Mouse (Mus musculus) heart, embryonic 13.5 days (tissue): ENCODE measurements around the gene 9230104L09Rik. TPM values are rescaled to one million over a fixed set of nuclear protein-coding genes. Genes with fewer than 3 reads are reported as not detected.
A peak's percentile ranks its signal among the peaks of the same experiment; 100 is the strongest.

Experiments used
- ATAC-seq: fragments of 200-750 bp; cut with Nextera tagmentation; 2 replicates; pipeline ENCODE4 v1.8.0; 2017; ENCODE audit warnings: moderate TSS enrichment; ENCODE audit not compliant: insufficient number of reproducible peaks, low FRiP score, low TSS enrichment; ENCODE audit errors: extremely low read depth
- H3K27ac ChIP-seq: fragments of 300-500 bp; sonication (generic); replicated peaks from 2 replicates; pipeline ENCODE4 v1.5.1; 2015; ENCODE audit warnings: moderate library complexity, mild to moderate bottlenecking, inconsistent platforms
- H3K27me3 ChIP-seq: fragments of 300-500 bp; sonication (generic); replicated peaks from 2 replicates; pipeline ENCODE4 v1.6.1; 2015; ENCODE audit warnings: mild to moderate bottlenecking, inconsistent platforms
- H3K36me3 ChIP-seq: fragments of 300-500 bp; sonication (generic); 2 replicates; pipeline ENCODE4 v1.6.1; 2015; ENCODE audit warnings: mild to moderate bottlenecking, inconsistent platforms
- H3K4me1 ChIP-seq: fragments of 300-500 bp; sonication (generic); 2 replicates; pipeline ENCODE4 v1.6.1; 2015; ENCODE audit warnings: inconsistent platforms
- H3K4me2 ChIP-seq: fragments of 300-500 bp; sonication (generic); 2 replicates; pipeline ENCODE4 v1.6.1; 2015; ENCODE audit warnings: inconsistent platforms, mild to moderate bottlenecking, moderate library complexity
- H3K4me3 ChIP-seq: fragments of 300-500 bp; sonication (generic); 2 replicates; pipeline ENCODE4 v1.5.1; 2015; ENCODE audit warnings: moderate library complexity, mild to moderate bottlenecking, inconsistent platforms
- H3K9ac ChIP-seq: fragments of 300-500 bp; sonication (generic); 2 replicates; pipeline ENCODE4 v1.6.1; 2015; ENCODE audit warnings: inconsistent platforms, mild to moderate bottlenecking, moderate library complexity
- H3K9me3 ChIP-seq: fragments of 300-500 bp; sonication (generic); 2 replicates; pipeline ENCODE4 v1.6.1; 2016; ENCODE audit warnings: inconsistent platforms
- WGBS: fragments of 180-500 bp; shearing (Covaris S2); methylation state at CpG from one replicate; pipeline ENCODE4 v1.1.7; 2015; ENCODE audit warnings: mixed read lengths; 5-methylcytosine and 5-hydroxymethylcytosine counted together
- polyA plus RNA-seq: library from polyadenylated mRNA; unstranded; fragments of >200 nt; fragmentation: Nextera tagmentation; extraction: Ambion mirVana; gene quantifications from 2 replicates; pipeline ENCODE4 v1.2.1, GENCODE M21; 2015

9230104L09Rik gene
- 0.71 TPM in 1 of 2 replicates, not detected in the other for polyA plus RNA-seq

DNA sequence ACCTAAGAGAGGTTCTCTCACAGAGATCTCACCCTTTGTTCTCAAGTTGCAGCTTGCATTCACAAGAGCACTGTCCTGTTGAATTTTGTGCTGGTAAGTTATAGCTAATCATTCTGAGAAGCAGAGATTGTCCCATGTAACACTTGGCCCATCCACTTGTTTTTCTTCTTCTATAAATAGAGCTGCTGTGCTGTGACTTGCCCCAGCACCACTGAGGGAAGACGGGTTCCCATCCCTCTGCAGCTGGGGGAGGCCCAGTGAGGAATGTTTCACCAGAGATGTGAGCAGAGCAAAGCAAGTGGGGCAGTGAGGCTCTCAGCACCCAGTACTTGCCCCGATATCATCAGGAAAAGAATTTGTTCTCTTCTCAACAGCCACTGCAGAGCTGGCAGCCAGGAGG lies at the start of gene 9230104L09Rik:
Gene 9230104L09Rik, minus strand, starts transcription at position 73 of the 400 bp plus-strand sequence.
- H3K9ac ChIP-seq: peak within 1 kb of the TSS; percentile 19; the same call in 1 of the 2 replicates
- no peaks in the 10 kb centered on the region for H3K36me3 ChIP-seq
- peak within 1 kb of the TSS; percentile 24 for H3K4me2 ChIP-seq
- H3K27me3 ChIP-seq: no peaks in the 10 kb centered on the region
- WGBS: 9% methylated on average over 2 of the region's 2 CpGs
- H3K27ac ChIP-seq: peak within 1 kb of the TSS; percentile 80
- H3K4me3 ChIP-seq: no peak within 1 kb of the TSS
- no peaks in the 10 kb centered on the region for H3K9me3 ChIP-seq
- ATAC-seq: no peak
- H3K4me1 ChIP-seq: peaks cover 13% of the 10 kb centered on the region

DNA sequence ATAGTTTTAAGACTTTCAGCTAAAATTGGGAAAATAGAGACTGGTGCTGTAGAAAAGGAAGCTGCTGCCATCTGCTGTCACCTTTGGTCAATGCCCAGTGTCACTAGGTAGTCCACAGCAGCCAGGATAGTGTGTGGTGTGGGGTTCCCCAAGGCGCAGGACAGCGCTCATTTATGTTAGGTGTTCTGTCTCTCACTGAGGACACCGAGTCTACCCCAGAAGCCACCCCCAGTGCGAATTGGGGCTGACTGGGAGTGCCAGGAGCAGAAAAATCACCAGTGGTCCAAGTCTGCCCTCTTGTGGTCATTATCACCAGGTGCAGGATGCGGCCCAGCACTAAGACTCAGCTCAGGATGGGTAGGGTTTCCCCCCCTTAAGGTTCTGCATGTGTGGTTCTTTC lies 37.4 kb upstream of the 9230104L09Rik start:
- no peak overlapping the region for H3K4me3 ChIP-seq
- no peaks in the 10 kb centered on the region for H3K36me3 ChIP-seq
- no peaks in the 10 kb centered on the region for H3K9me3 ChIP-seq
- H3K27me3 ChIP-seq: no peaks in the 10 kb centered on the region
- peak overlapping the region; percentile 52 for H3K4me2 ChIP-seq
- no peaks in the 10 kb centered on the region for H3K4me1 ChIP-seq
- ATAC-seq: no peak
- H3K27ac ChIP-seq: no peak overlapping the region
- no peak overlapping the region for H3K9ac ChIP-seq
- WGBS: 7% methylated on average over 5 of the region's 5 CpGs

DNA sequence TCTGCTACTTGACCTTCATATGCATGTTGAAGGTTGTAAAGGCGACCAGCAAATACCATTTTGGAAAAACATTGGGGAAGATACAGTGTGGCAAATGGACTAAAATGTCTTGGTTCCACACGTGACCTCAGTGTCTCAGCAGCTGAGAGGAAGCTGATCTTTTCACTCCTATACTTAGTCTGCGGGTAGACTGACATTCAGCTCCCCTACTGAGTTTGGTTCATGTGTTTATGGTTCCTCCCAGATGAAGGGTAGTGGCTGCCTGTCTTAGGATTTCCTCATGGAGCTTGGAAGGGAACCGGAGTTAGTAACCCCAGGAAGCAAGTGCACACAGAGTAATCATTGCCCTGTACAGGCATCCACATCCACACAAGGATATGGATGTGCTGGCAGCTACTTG lies 35.5 kb upstream of the 9230104L09Rik start:
- H3K27me3 ChIP-seq: no peaks in the 10 kb centered on the region
- no peaks in the 10 kb centered on the region for H3K36me3 ChIP-seq
- 53% methylated on average over 4 of the region's 4 CpGs for WGBS
- H3K4me3 ChIP-seq: no peak overlapping the region
- no peak overlapping the region for H3K27ac ChIP-seq
- H3K4me1 ChIP-seq: 0 out of 2 replicates have a peak, but pooled peaks cover 7% of the 10 kb centered on the region
- no peak for ATAC-seq
- H3K9ac ChIP-seq: no peak overlapping the region
- no peaks in the 10 kb centered on the region for H3K9me3 ChIP-seq
- H3K4me2 ChIP-seq: no peak overlapping the region

DNA sequence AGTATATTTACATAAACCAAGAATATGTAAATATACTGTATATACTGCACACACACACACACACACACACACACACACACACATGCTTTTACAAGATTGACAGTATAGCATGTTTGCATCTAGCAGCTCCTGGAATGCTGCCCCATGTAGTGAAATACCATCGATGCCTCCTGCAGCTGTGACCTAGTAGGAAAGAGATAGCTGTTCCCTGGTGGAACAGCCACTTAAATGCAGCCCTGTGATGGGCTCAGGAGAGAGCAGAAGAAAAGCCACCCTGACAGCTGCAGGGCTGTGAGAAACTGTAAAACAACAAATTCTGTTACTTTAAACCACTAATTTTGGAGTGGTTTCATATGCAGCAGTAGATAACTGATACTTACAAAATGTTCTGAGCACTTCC lies 31.4 kb upstream of the 9230104L09Rik start:
- Histone ChIP-seq H3K9me3 (no peaks in the 10 kb centered on the region), H3K4me1 (0 out of 2 replicates have a peak, but pooled peaks cover 7% of the 10 kb centered on the region), H3K9ac (no peak overlapping the region), H3K4me2 (no peak overlapping the region), H3K27me3 (no peaks in the 10 kb centered on the region), H3K4me3 (no peak overlapping the region), H3K36me3 (no peaks in the 10 kb centered on the region), H3K27ac (0 out of 2 replicates have a peak overlapping the region, but pooled peaks have one; percentile 24)
- ATAC-seq: no peak
- WGBS: 40% methylated on average over 1 of the region's 1 CpGs

DNA sequence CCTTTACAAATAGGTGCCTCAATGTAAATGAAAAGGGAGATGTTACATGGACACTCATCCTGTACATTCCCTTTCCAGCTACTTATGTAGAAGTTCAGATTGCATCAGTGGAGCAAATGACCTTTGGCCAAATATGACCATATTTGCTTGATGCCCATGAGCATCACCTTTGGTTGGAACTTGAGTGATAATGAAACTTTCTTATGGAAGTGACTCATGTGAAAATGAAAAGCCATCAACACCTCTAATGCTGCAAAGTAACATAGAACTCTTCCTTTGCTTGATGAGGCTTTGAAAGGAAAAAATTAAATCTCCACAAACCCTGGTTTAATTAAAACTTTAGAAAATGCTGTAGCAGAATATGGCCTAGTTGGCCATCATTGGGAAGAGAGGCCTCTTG lies 28.3 kb upstream of the 9230104L09Rik start:
- Histone ChIP-seq H3K9ac (no peak overlapping the region), H3K9me3 (no peaks in the 10 kb centered on the region), H3K4me3 (no peak overlapping the region), H3K4me2 (no peak overlapping the region), H3K27ac (no peak overlapping the region), H3K4me1 (peaks cover 15% of the 10 kb centered on the region), H3K27me3 (no peaks in the 10 kb centered on the region), H3K36me3 (no peaks in the 10 kb centered on the region)
- ATAC-seq: no peak

DNA sequence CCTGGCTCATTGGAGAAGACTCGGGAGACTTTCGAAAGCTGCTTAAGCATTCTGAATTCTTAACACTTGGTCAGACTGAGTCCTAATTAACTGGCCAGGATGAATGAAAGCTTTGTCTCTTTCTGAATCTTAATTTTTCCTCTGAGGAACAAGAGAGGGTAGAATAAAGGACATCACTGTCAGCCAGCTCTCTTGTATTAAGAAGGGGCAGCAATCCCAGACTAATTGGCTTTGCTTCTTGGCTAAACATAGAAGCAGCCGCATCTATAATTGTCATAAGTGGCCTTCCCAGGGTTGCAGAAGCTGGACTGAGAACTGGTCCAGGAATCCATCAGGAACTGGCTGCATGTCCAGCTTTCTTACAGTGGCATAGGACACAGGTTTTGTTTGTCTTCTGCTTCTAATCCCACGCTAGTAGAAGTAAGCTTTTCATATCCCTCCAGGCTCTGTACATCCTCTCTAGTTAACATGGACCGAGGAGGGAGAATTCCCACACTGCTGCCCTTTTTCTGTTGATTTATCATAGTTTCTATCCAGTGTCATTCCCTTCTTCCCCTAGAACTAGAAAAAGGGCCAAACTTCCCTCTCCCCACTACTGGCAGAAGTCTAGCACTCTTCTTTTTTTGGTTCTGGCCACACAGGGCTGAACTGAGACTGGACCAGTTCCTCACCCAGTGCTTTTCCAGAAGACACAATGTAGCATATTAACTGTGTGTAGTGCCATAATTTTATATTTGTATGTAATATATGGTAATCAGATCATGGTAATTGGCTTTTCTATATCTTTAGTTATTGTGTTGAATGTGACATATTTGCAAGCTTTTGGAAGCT lies 25.4 kb upstream of the 9230104L09Rik start:
- no peaks in the 10 kb centered on the region for H3K36me3 ChIP-seq
- H3K27ac ChIP-seq: peak overlapping the region; percentile 73
- WGBS: 57% methylated on average over 5 of the region's 5 CpGs
- no peaks in the 10 kb centered on the region for H3K9me3 ChIP-seq
- H3K4me2 ChIP-seq: no peak overlapping the region
- no peaks in the 10 kb centered on the region for H3K27me3 ChIP-seq
- no peak overlapping the region for H3K9ac ChIP-seq
- no peak for ATAC-seq
- peaks cover 8% of the 10 kb centered on the region for H3K4me1 ChIP-seq
- no peak overlapping the region for H3K4me3 ChIP-seq

DNA sequence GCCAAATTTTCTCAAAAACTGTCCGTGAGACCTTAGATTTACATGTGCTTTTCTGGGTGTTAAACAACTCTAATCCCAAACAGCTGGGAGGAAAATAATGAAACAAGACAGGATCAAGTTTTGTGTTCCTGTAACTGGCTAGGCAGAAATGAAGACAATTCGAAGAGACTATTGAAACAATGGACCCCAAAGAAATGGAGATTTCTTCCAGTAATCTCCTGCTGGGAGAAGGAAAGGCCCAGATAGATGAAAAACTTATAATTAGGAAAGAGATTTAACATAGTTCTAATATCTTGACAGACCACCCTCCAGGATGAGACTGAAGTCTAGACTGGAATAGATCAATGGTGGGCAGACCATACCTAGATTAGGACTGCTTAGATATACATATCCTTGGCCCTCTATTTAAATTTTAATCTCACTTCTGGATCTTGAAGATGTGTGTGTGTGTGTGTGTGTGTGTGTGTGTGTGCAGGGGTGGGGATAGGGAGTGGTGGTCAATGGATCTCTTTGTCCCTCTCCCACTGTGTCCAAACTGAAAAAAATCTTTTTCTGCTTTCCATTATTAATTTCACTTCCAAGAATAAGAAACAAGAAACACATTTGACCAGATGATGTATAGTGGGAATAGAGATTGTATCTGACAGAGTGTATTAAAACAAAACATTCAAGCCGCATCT lies 24.6 kb upstream of the 9230104L09Rik start:
- WGBS: 70% methylated on average over 3 of the region's 3 CpGs
- no peak for ATAC-seq
- Histone ChIP-seq H3K36me3 (no peaks in the 10 kb centered on the region), H3K4me2 (no peak overlapping the region), H3K9me3 (no peaks in the 10 kb centered on the region), H3K4me1 (peaks cover 11% of the 10 kb centered on the region), H3K4me3 (no peak overlapping the region), H3K27me3 (no peaks in the 10 kb centered on the region), H3K27ac (peak overlapping the region; percentile 16; the same call in 1 of the 2 replicates), H3K9ac (no peak overlapping the region)

DNA sequence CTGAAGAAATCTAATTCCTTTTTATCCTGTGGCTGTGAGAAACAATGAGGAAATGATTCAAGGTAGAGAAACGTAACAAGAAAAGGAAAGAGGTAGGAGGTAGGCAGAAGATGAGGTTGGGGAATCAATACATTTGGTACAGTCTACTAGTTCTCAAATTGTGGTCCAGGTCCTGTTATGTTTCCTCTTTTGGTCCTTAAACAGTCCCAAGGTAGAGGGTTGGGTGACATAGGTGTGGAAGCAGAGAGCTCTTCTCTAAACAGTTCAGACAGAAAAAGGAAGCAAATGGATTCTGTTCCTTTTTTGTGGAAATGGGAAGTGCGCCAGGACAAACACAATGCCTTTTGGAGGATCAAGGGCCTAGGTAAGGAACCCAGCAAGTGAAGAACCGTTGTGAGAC lies 24.0 kb upstream of the 9230104L09Rik start:
- 79% methylated on average over 3 of the region's 3 CpGs for WGBS
- Histone ChIP-seq H3K9ac (no peak overlapping the region), H3K4me1 (peaks cover 11% of the 10 kb centered on the region), H3K27me3 (no peaks in the 10 kb centered on the region), H3K27ac (no peak overlapping the region), H3K36me3 (no peaks in the 10 kb centered on the region), H3K4me3 (no peak overlapping the region), H3K4me2 (no peak overlapping the region), H3K9me3 (no peaks in the 10 kb centered on the region)
- ATAC-seq: no peak

DNA sequence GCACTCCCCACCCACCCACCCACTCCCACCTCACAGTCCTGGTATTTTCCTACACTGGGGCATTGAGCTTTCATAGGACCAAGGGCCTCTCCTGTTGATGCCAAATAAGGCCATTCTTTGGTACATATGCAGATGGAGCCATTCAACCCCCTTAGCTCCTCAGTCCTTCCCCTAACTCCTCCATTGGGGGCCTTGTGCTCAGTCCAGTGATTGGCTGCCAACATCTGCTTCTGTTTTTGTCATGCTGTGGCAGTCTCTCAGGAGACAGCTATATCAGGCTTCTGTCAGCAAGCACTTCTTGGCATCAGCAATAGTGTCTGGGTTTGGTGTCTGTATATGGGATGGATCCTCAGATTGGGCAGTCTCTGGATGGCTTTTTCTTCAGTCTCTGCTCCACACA lies 19.9 kb upstream of the 9230104L09Rik start:
- peak; percentile 73; the same call in 1 of the 2 replicates for ATAC-seq
- peak overlapping the region; percentile 3; the same call in 1 of the 2 replicates for H3K27ac ChIP-seq
- no peaks in the 10 kb centered on the region for H3K36me3 ChIP-seq
- no peak overlapping the region for H3K9ac ChIP-seq
- no peak overlapping the region for H3K4me3 ChIP-seq
- no peaks in the 10 kb centered on the region for H3K9me3 ChIP-seq
- peaks cover 6% of the 10 kb centered on the region for H3K4me1 ChIP-seq
- H3K27me3 ChIP-seq: no peaks in the 10 kb centered on the region
- no peak overlapping the region for H3K4me2 ChIP-seq

DNA sequence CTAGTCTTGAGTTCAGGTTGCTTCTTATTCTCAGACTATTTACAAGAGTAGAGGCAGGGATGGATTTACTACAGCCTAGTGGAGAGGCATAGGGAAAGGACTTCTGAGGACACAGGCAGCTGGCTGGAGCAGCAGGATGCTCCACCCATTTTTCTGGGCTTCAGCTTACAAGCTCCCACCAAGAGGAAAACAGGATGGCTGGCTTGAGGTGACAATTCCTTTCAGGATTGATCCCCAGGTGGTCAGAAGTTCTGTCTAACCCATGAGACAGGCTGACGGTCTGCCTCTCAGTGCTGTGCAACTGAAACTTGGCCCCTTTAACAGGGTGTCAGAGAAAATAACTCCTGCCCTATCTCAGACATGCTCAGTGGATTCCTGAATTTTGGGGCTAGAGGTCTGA lies 14.4 kb upstream of the 9230104L09Rik start:
- Histone ChIP-seq H3K27ac (peak overlapping the region; percentile 41), H3K4me3 (no peak overlapping the region)
- no peak for ATAC-seq

DNA sequence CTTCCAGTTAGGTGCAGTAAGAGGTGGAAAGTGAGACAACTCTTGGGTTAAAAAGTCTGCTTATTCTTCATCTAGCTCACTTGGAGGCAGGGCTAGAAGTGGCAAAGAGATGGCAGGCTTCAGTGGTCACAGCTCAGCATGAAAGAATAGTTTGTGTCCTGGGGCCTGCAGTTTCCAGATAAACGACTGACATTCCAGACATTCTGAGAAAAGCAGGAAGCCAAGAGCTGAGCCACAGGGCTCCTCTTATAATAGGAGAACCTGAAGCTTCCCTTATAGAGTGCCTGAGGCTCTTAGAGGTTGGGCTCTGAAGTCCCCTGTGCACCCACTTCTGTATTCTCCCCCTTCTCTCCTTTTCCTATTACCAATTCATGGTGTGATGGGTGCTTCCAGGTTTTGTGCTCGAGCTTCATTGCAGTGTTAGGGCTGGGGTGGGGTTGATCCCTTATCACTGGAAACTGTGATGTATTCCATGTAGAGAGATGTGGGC lies 13.8 kb upstream of the 9230104L09Rik start:
- 3% methylated on average over 2 of the region's 2 CpGs for WGBS
- no peak overlapping the region for H3K4me3 ChIP-seq
- no peaks in the 10 kb centered on the region for H3K9me3 ChIP-seq
- H3K4me1 ChIP-seq: peaks cover 49% of the 10 kb centered on the region
- no peaks in the 10 kb centered on the region for H3K36me3 ChIP-seq
- H3K9ac ChIP-seq: no peak overlapping the region
- no peak for ATAC-seq
- H3K27me3 ChIP-seq: no peaks in the 10 kb centered on the region
- H3K4me2 ChIP-seq: no peak overlapping the region
- H3K27ac ChIP-seq: peak overlapping the region; percentile 41

More for the DNA sequence above, 14.4 kb upstream of the 9230104L09Rik start:
- Histone ChIP-seq H3K4me1 (peaks cover 43% of the 10 kb centered on the region), H3K9ac (peak overlapping the region; percentile 38), H3K36me3 (no peaks in the 10 kb centered on the region), H3K27me3 (no peaks in the 10 kb centered on the region), H3K9me3 (no peaks in the 10 kb centered on the region), H3K4me2 (no peak overlapping the region)
- 25% methylated on average over 1 of the region's 1 CpGs for WGBS
